Mouse (Mus musculus): ENCODE data around the gene Tdg. TPM values are rescaled to one million over a fixed set of nuclear protein-coding genes. Genes with fewer than 3 reads are reported as not detected.
"Not testable (repeated sequence)": the region's sequence is repeated elsewhere in the genome, so short reads cannot be mapped to it uniquely, and the experiment has no call there.

Gene Tdg
- polyA plus RNA-seq (2014; fragmentation: Nextera tagmentation; extraction: Ambion mirVana), result 77.4 and 81.7 TPM in 2 replicates

DNA sequence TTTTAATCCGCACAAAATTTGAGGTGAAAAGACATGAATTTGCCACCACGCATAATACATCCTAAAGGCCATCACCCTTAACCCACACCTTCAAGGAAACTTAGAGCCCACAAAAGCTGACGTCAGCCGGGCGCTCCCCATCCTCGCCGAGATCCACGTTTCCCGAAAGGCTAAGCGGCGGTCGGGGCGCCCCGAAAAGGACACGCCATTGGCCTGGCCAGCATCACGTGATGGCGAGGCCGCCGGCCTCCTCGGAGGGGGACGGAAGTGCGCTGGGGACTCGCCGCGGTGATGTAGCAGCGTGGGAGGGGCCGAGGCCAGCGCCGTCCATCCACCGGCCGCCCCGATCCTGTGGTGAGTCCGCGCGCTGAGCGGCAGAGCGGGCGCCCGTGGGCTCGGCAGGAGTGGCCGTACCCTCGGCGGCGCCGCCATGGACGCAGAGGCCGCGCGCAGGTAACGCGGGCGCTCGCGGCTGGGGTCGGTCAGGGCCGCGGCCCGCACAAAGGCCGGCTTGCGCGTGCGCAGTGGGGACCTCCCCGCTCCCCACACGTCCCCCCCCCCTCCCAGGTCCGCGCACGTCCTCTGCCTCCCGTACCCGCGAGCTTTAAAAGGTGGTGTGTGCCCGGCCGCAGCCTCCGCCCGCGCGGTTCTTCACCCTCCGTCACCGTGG is at the start of gene Tdg:
TSS of gene Tdg (plus strand) at position 243 of the 670 bp plus-strand sequence.
- Histone ChIP-seq H3K9ac (ENCODE audit: low read length) (peak within 1 kb of the TSS; percentile 91), H3K27ac (replicated peaks in 1 of 2; ENCODE audit: control insufficient read depth in 1 of 2, insufficient read depth in 1 of 2, low read depth in 2 of 2, low read length in 2 of 2) (peak within 1 kb of the TSS; percentile 82 to 92), H3K4me2 (ENCODE audit: low read length) (peak within 1 kb of the TSS; percentile 93), H3K4me1 (ENCODE audit: control insufficient read depth in 2 of 2, insufficient read depth in 2 of 2, low read length in 2 of 2) (peaks cover 10 to 15% of the 10 kb centered on the region in 2 experiments), H3K36me3 (ENCODE audit: control insufficient read depth, insufficient read depth, low read length) (peaks cover 17% of the 10 kb centered on the region), H3K4me3 (ENCODE audit: control insufficient read depth in 1 of 2, insufficient read depth in 1 of 2, low read depth in 1 of 2, low read length in 2 of 2) (peak within 1 kb of the TSS; percentile 88 to 98)
- peak; percentile 95 for ATAC-seq (ENCODE audit: insufficient number of reproducible peaks, insufficient read depth, low FRiP score, low read depth)
- not testable (repeated sequence) for H3K27me3 ChIP-seq (ENCODE audit: control insufficient read depth, insufficient read depth, low read length); H3K9me3 ChIP-seq (ENCODE audit: control insufficient read depth, low read length)
- WGBS, result under 1% methylated on average over 61 of the region's 78 CpGs

DNA sequence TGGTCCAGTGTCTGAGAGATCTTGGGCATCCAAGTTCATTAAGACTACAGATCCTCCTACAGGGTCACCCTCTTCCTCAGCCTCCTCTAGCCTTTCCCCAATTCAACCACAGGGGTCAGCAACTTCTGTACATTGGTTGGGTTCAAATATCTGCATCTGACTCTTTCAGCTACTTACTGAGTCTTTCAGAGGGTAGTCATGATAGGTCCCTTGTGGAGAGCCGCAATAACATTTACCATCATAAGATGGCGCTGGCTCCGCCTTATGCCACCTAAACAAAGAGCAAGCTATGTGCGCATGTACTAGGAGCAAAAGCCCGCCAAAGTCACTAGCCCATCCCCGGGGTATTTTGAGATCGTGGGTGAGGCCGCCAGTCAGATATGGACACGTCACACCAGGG is 40.0 kb upstream of the Tdg start:
- H3K36me3 ChIP-seq (ENCODE audit: control insufficient read depth, insufficient read depth, low read length); H3K9ac ChIP-seq (ENCODE audit: low read length); H3K27me3 ChIP-seq (ENCODE audit: control insufficient read depth, insufficient read depth, low read length); ATAC-seq (ENCODE audit: insufficient number of reproducible peaks, insufficient read depth, low FRiP score, low read depth); H3K4me2 ChIP-seq (ENCODE audit: low read length); H3K4me3 ChIP-seq (ENCODE audit: control insufficient read depth in 1 of 2, insufficient read depth in 1 of 2, low read depth in 1 of 2, low read length in 2 of 2); H3K4me1 ChIP-seq (ENCODE audit: control insufficient read depth in 2 of 2, insufficient read depth in 2 of 2, low read length in 2 of 2); H3K9me3 ChIP-seq (ENCODE audit: control insufficient read depth, low read length); H3K27ac ChIP-seq (replicated peaks in 1 of 2; ENCODE audit: control insufficient read depth in 1 of 2, insufficient read depth in 1 of 2, low read depth in 2 of 2, low read length in 2 of 2): not testable (repeated sequence)
- WGBS, result 77% methylated on average over 9 of the region's 9 CpGs

- not testable (repeated sequence) for ATAC-seq (ENCODE audit: insufficient number of reproducible peaks, insufficient read depth, low FRiP score, low read depth); H3K27me3 ChIP-seq (ENCODE audit: control insufficient read depth, insufficient read depth, low read length)
Observed at GRCm38 (mm10) chr10:82594421-82594820, 35.2 kb upstream of the Tdg start.

GRCm38 (mm10) chr10:82622235-82622634 is 7.4 kb upstream of the Tdg start:
- Histone ChIP-seq H3K4me2 (ENCODE audit: low read length) (peak overlapping the region; percentile 74), H3K9me3 (ENCODE audit: control insufficient read depth, low read length) (no peaks in the 10 kb centered on the region), H3K4me3 (ENCODE audit: control insufficient read depth in 1 of 2, insufficient read depth in 1 of 2, low read depth in 1 of 2, low read length in 2 of 2) (peak overlapping the region; percentile 73 to 82), H3K27me3 (ENCODE audit: control insufficient read depth, insufficient read depth, low read length) (no peaks in the 10 kb centered on the region), H3K27ac (replicated peaks in 1 of 2; ENCODE audit: control insufficient read depth in 1 of 2, insufficient read depth in 1 of 2, low read depth in 2 of 2, low read length in 2 of 2) (no peak overlapping the region; a peak in 1 of 4 replicates), H3K36me3 (ENCODE audit: control insufficient read depth, insufficient read depth, low read length) (no peaks in the 10 kb centered on the region), H3K9ac (ENCODE audit: low read length) (peak overlapping the region; percentile 87), H3K4me1 (ENCODE audit: control insufficient read depth in 2 of 2, insufficient read depth in 2 of 2, low read length in 2 of 2) (peaks cover 0 to 6% of the 10 kb centered on the region in 2 experiments; a peak in 1 of 4 replicates)
- ATAC-seq (ENCODE audit: insufficient number of reproducible peaks, insufficient read depth, low FRiP score, low read depth), result no peak
- WGBS, result 29% methylated on average over 9 of the region's 9 CpGs

More at GRCm38 (mm10) chr10:82594421-82594820, 35.2 kb upstream of the Tdg start:
- H3K4me3 ChIP-seq (ENCODE audit: control insufficient read depth in 1 of 2, insufficient read depth in 1 of 2, low read depth in 1 of 2, low read length in 2 of 2); H3K4me1 ChIP-seq (ENCODE audit: control insufficient read depth in 2 of 2, insufficient read depth in 2 of 2, low read length in 2 of 2); H3K36me3 ChIP-seq (ENCODE audit: control insufficient read depth, insufficient read depth, low read length); H3K27ac ChIP-seq (replicated peaks in 1 of 2; ENCODE audit: control insufficient read depth in 1 of 2, insufficient read depth in 1 of 2, low read depth in 2 of 2, low read length in 2 of 2); H3K9me3 ChIP-seq (ENCODE audit: control insufficient read depth, low read length); H3K4me2 ChIP-seq (ENCODE audit: low read length); H3K9ac ChIP-seq (ENCODE audit: low read length): not testable (repeated sequence)
- WGBS, result 52% methylated on average over 4 of the region's 4 CpGs

DNA sequence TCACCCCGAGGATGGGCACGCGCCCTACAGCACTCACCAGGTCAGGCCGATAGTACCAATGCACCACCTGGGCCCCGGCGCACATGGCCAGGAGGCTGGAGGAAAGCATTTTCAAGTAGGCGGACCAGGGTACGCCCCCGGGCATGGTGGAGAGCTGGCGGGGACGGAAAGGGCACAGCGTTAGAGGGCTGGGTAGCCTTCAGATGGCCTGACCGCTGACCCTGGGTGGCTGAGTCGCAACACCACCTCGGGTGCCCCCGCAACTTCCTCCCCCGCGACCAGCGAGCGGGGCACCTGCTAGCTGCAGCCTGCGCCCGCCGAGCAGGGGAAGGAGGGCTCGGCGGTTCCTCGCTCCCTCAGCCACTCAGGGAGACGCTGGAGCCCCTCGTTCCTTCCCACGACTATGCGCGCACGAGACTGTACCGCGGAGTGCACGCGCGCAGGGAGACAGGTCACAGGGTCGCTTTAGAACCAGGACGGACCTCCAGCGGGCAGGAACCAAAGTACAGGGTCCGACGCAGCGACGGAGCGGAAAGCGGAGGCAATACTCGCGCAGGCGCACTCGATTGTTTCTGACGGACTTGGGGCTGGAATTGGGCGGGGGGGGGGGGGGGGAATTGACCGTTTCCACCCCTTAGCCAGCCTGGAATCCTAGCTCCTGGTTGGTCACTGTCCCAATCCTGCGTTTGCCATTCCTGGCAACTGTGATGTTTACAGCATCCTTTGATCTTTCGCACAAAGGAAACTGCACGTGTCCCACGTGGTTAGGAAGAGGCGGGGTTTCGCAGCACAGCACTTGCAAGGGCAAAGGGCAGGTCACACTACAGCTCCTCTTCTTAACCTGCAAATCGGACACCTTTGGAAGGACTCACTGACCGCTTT is 6.7 kb upstream of the Tdg start, which contains the start of gene 1190007I07Rik:
TSS of gene 1190007I07Rik (minus strand) at position 558 of the 882 bp plus-strand sequence.
- WGBS, result under 1% methylated on average over 59 of the region's 61 CpGs
- H3K9me3 ChIP-seq (ENCODE audit: control insufficient read depth, low read length), result no peaks in the 10 kb centered on the region
- H3K9ac ChIP-seq (ENCODE audit: low read length), result peak within 1 kb of the TSS; percentile 87

GRCm38 (mm10) chr10:82623553-82623932 is 6.1 kb upstream of the Tdg start:
- H3K9me3 ChIP-seq (ENCODE audit: control insufficient read depth, low read length); H3K4me1 ChIP-seq (ENCODE audit: control insufficient read depth in 2 of 2, insufficient read depth in 2 of 2, low read length in 2 of 2); H3K36me3 ChIP-seq (ENCODE audit: control insufficient read depth, insufficient read depth, low read length); H3K27me3 ChIP-seq (ENCODE audit: control insufficient read depth, insufficient read depth, low read length); ATAC-seq (ENCODE audit: insufficient number of reproducible peaks, insufficient read depth, low FRiP score, low read depth): not testable (repeated sequence)
- Histone ChIP-seq H3K4me3 (ENCODE audit: control insufficient read depth in 1 of 2, insufficient read depth in 1 of 2, low read depth in 1 of 2, low read length in 2 of 2) (peak overlapping the region; percentile 73 to 82), H3K9ac (ENCODE audit: low read length) (peak overlapping the region; percentile 87), H3K4me2 (ENCODE audit: low read length) (peak overlapping the region; percentile 74), H3K27ac (replicated peaks in 1 of 2; ENCODE audit: control insufficient read depth in 1 of 2, insufficient read depth in 1 of 2, low read depth in 2 of 2, low read length in 2 of 2) (peak overlapping the region; percentile 65 to 77)
- 2% methylated on average over 2 of the region's 2 CpGs for WGBS

More for the DNA sequence above, 6.7 kb upstream of the Tdg start, which contains the start of gene 1190007I07Rik:
- H3K27me3 ChIP-seq (ENCODE audit: control insufficient read depth, insufficient read depth, low read length), result no peaks in the 10 kb centered on the region
- peak; percentile 82 for ATAC-seq (ENCODE audit: insufficient number of reproducible peaks, insufficient read depth, low FRiP score, low read depth)
- no peaks in the 10 kb centered on the region for H3K36me3 ChIP-seq (ENCODE audit: control insufficient read depth, insufficient read depth, low read length)
- peak within 1 kb of the TSS; percentile 65 to 81 for H3K27ac ChIP-seq (replicated peaks in 1 of 2; ENCODE audit: control insufficient read depth in 1 of 2, insufficient read depth in 1 of 2, low read depth in 2 of 2, low read length in 2 of 2)
- H3K4me3 ChIP-seq (ENCODE audit: control insufficient read depth in 1 of 2, insufficient read depth in 1 of 2, low read depth in 1 of 2, low read length in 2 of 2), result peak within 1 kb of the TSS; percentile 73 to 82
- peaks cover 0 to 6% of the 10 kb centered on the region in 2 experiments; a peak in 1 of 4 replicates for H3K4me1 ChIP-seq (ENCODE audit: control insufficient read depth in 2 of 2, insufficient read depth in 2 of 2, low read length in 2 of 2)
- peak within 1 kb of the TSS; percentile 74 for H3K4me2 ChIP-seq (ENCODE audit: low read length)

GRCm38 (mm10) chr10:82629111-82629585 is 480 bp upstream of the Tdg start:
- H3K36me3 ChIP-seq (ENCODE audit: control insufficient read depth, insufficient read depth, low read length), result peaks cover 17% of the 10 kb centered on the region
- H3K4me3 ChIP-seq (ENCODE audit: control insufficient read depth in 1 of 2, insufficient read depth in 1 of 2, low read depth in 1 of 2, low read length in 2 of 2), result peak overlapping the region; percentile 88 to 98
- 5% methylated on average over 11 of the region's 11 CpGs for WGBS
- H3K27me3 ChIP-seq (ENCODE audit: control insufficient read depth, insufficient read depth, low read length), result no peaks in the 10 kb centered on the region
- peak overlapping the region; percentile 93 for H3K4me2 ChIP-seq (ENCODE audit: low read length)
- H3K9ac ChIP-seq (ENCODE audit: low read length), result peak overlapping the region; percentile 91
- peak overlapping the region; percentile 75 to 92 for H3K27ac ChIP-seq (replicated peaks in 1 of 2; ENCODE audit: control insufficient read depth in 1 of 2, insufficient read depth in 1 of 2, low read depth in 2 of 2, low read length in 2 of 2)
- peak; percentile 32 for ATAC-seq (ENCODE audit: insufficient number of reproducible peaks, insufficient read depth, low FRiP score, low read depth)
- H3K4me1 ChIP-seq (ENCODE audit: control insufficient read depth in 2 of 2, insufficient read depth in 2 of 2, low read length in 2 of 2), result peaks cover 10 to 15% of the 10 kb centered on the region in 2 experiments
- no peaks in the 10 kb centered on the region for H3K9me3 ChIP-seq (ENCODE audit: control insufficient read depth, low read length)
